Mouse (Mus musculus) stomach, embryonic 14.5 days (tissue): ENCODE measurements around the gene Lzts2. TPM values are rescaled to one million over a fixed set of nuclear protein-coding genes. Genes with fewer than 3 reads are reported as not detected.

Experiments used
- ATAC-seq: fragments of 200-750 bp; cut with Nextera tagmentation; 2 replicates; pipeline ENCODE4 v1.8.0; 2017; ENCODE audit warnings: low read depth, moderate TSS enrichment; ENCODE audit not compliant: insufficient number of reproducible peaks, insufficient read depth, low FRiP score
- H3K27ac ChIP-seq: fragments of 300-500 bp; sonication (generic); 2 replicates; pipeline ENCODE4 v1.5.1; 2014; ENCODE audit warnings: mild to moderate bottlenecking, low read length, moderate library complexity, mixed read lengths
- H3K27me3 ChIP-seq: fragments of 300-500 bp; sonication (generic); 2 replicates; pipeline ENCODE4 v1.6.1; 2014; ENCODE audit warnings: low read length, control low read depth, mixed read lengths; ENCODE audit not compliant: control insufficient read depth, insufficient read depth
- H3K36me3 ChIP-seq: fragments of 300-500 bp; sonication (generic); 2 replicates; pipeline ENCODE4 v1.6.1; 2014; ENCODE audit warnings: mild to moderate bottlenecking, control low read depth, low read length, moderate library complexity, mixed read lengths; ENCODE audit not compliant: control insufficient read depth, insufficient read depth
- H3K4me1 ChIP-seq: fragments of 300-500 bp; sonication (generic); 2 replicates; pipeline ENCODE4 v1.6.1; 2014; ENCODE audit warnings: low read length, control low read depth, mixed read lengths; ENCODE audit not compliant: control insufficient read depth, insufficient read depth
- H3K4me2 ChIP-seq: fragments of 300-500 bp; sonication (generic); replicated peaks from 2 replicates; pipeline ENCODE4 v1.6.1; 2014; ENCODE audit warnings: low read depth, low read length, control low read depth
- H3K4me3 ChIP-seq: fragments of 300-500 bp; sonication (generic); 2 replicates; pipeline ENCODE4 v1.5.1; 2014; ENCODE audit warnings: low read depth, low read length, control low read depth
- H3K9ac ChIP-seq: fragments of 300-500 bp; sonication (generic); replicated peaks from 2 replicates; pipeline ENCODE4 v1.6.1; 2014; ENCODE audit warnings: low read depth, mild to moderate bottlenecking, control low read depth, low read length, moderate library complexity, mixed read lengths
- H3K9me3 ChIP-seq: fragments of 300-500 bp; sonication (generic); 2 replicates; pipeline ENCODE4 v1.6.1; 2016; ENCODE audit warnings: low read depth, low read length, control low read depth; ENCODE audit not compliant: control insufficient read depth
- WGBS: fragments of 180-500 bp; shearing (Covaris S2); extraction: QIAGEN DNeasy Blood & Tissue Kit; methylation state at CpG from one replicate; pipeline ENCODE4 v1.1.7; 2014; 5-methylcytosine and 5-hydroxymethylcytosine counted together
- polyA plus RNA-seq: library from polyadenylated mRNA; unstranded; fragments of >200 nt; fragmentation: Nextera tagmentation; extraction: Ambion mirVana; gene quantifications from 2 replicates; pipeline ENCODE4 v1.2.1, GENCODE M21; 2014

Gene Lzts2
- polyA plus RNA-seq: 52.5 and 56.0 TPM in 2 replicates

GRCm38 (mm10) chr19:45014335-45014971 is at the start of gene Lzts2:
Gene Lzts2 (plus strand): TSS chr19:45014414.
- ATAC-seq: peak; percentile 29
- 6% methylated on average over 10 of the region's 10 CpGs for WGBS

GRCm38 (mm10) chr19:44965978-44966377 is 48.2 kb upstream of the Lzts2 start:
- H3K36me3 ChIP-seq: peaks cover 71% of the 10 kb centered on the region
- H3K27ac ChIP-seq: no peak overlapping the region
- no peak overlapping the region for H3K9ac ChIP-seq
- no peaks in the 10 kb centered on the region for H3K27me3 ChIP-seq
- 95% methylated on average over 1 of the region's 1 CpGs for WGBS
- no peaks in the 10 kb centered on the region for H3K4me1 ChIP-seq
- ATAC-seq: no peak
- H3K4me3 ChIP-seq: no peak overlapping the region
- H3K4me2 ChIP-seq: no peak overlapping the region
- no peaks in the 10 kb centered on the region for H3K9me3 ChIP-seq

More at GRCm38 (mm10) chr19:45014335-45014971, at the start of gene Lzts2:
- Histone ChIP-seq H3K9ac (peak within 1 kb of the TSS; percentile 28; the same call in 1 of the 2 replicates), H3K27me3 (no peaks in the 10 kb centered on the region), H3K9me3 (no peaks in the 10 kb centered on the region), H3K27ac (peak within 1 kb of the TSS; percentile 99), H3K4me1 (peaks cover 22% of the 10 kb centered on the region), H3K4me2 (peak within 1 kb of the TSS; percentile 91), H3K36me3 (peaks cover 22% of the 10 kb centered on the region), H3K4me3 (peak within 1 kb of the TSS; percentile 87)

GRCm38 (mm10) chr19:44968329-44968728 is 45.9 kb upstream of the Lzts2 start:
- 85% methylated on average over 3 of the region's 3 CpGs for whole genome bisulfite sequencing
- H3K9ac ChIP-seq: no peak overlapping the region
- no peak overlapping the region for H3K4me2 ChIP-seq
- H3K27me3 ChIP-seq: no peaks in the 10 kb centered on the region
- no peak overlapping the region for H3K4me3 ChIP-seq
- peaks cover 71% of the 10 kb centered on the region for H3K36me3 ChIP-seq
- ATAC-seq: no peak
- H3K4me1 ChIP-seq: no peaks in the 10 kb centered on the region
- no peak overlapping the region for H3K27ac ChIP-seq
- H3K9me3 ChIP-seq: no peaks in the 10 kb centered on the region

GRCm38 (mm10) chr19:44976636-44977035 is 37.6 kb upstream of the Lzts2 start:
- no peaks in the 10 kb centered on the region for H3K27me3 ChIP-seq
- H3K36me3 ChIP-seq: peaks cover 92% of the 10 kb centered on the region
- WGBS: 71% methylated on average over 6 of the region's 6 CpGs

GRCm38 (mm10) chr19:44977148-44977547 is 37.1 kb upstream of the Lzts2 start:
- H3K27ac ChIP-seq: no peak overlapping the region

More at GRCm38 (mm10) chr19:44976636-44977035, 37.6 kb upstream of the Lzts2 start:
- no peak for ATAC-seq
- no peak overlapping the region for H3K27ac ChIP-seq
- no peaks in the 10 kb centered on the region for H3K4me1 ChIP-seq
- H3K4me2 ChIP-seq: no peak overlapping the region
- H3K9me3 ChIP-seq: no peaks in the 10 kb centered on the region
- H3K4me3 ChIP-seq: no peak overlapping the region
- H3K9ac ChIP-seq: no peak overlapping the region

GRCm38 (mm10) chr19:44980787-44981186 is 33.4 kb upstream of the Lzts2 start:
- Histone ChIP-seq H3K9me3 (no peaks in the 10 kb centered on the region), H3K36me3 (peaks cover 58% of the 10 kb centered on the region), H3K27me3 (no peaks in the 10 kb centered on the region), H3K4me1 (no peaks in the 10 kb centered on the region), H3K4me2 (no peak overlapping the region), H3K27ac (no peak overlapping the region), H3K9ac (no peak overlapping the region), H3K4me3 (no peak overlapping the region)
- WGBS: 78% methylated on average over 2 of the region's 2 CpGs
- no peak for ATAC-seq

More at GRCm38 (mm10) chr19:44977148-44977547, 37.1 kb upstream of the Lzts2 start:
- no peak overlapping the region for H3K9ac ChIP-seq
- no peaks in the 10 kb centered on the region for H3K9me3 ChIP-seq
- 89% methylated on average over 6 of the region's 6 CpGs for WGBS
- no peak for ATAC-seq
- no peaks in the 10 kb centered on the region for H3K27me3 ChIP-seq
- H3K4me2 ChIP-seq: no peak overlapping the region
- H3K4me1 ChIP-seq: no peaks in the 10 kb centered on the region
- peaks cover 94% of the 10 kb centered on the region for H3K36me3 ChIP-seq
- no peak overlapping the region for H3K4me3 ChIP-seq

GRCm38 (mm10) chr19:44982477-44983115 is 31.6 kb upstream of the Lzts2 start:
- H3K27ac ChIP-seq: no peak overlapping the region
- ATAC-seq: no peak

GRCm38 (mm10) chr19:44983366-44983765 is 30.8 kb upstream of the Lzts2 start:
- Histone ChIP-seq H3K36me3 (peaks cover 32% of the 10 kb centered on the region), H3K9me3 (no peaks in the 10 kb centered on the region), H3K27me3 (no peaks in the 10 kb centered on the region), H3K4me3 (no peak overlapping the region), H3K9ac (no peak overlapping the region), H3K4me2 (no peak overlapping the region), H3K27ac (no peak overlapping the region), H3K4me1 (peaks cover 2% of the 10 kb centered on the region; the same call in 1 of the 2 replicates)
- no peak for ATAC-seq
- WGBS: 94% methylated on average over 6 of the region's 6 CpGs

More at GRCm38 (mm10) chr19:44982477-44983115, 31.6 kb upstream of the Lzts2 start:
- no peak overlapping the region for H3K4me3 ChIP-seq
- peaks cover 40% of the 10 kb centered on the region for H3K36me3 ChIP-seq
- no peak overlapping the region for H3K4me2 ChIP-seq
- WGBS: 69% methylated on average over 7 of the region's 7 CpGs
- no peaks in the 10 kb centered on the region for H3K27me3 ChIP-seq
- H3K4me1 ChIP-seq: no peaks in the 10 kb centered on the region
- no peaks in the 10 kb centered on the region for H3K9me3 ChIP-seq
- no peak overlapping the region for H3K9ac ChIP-seq
